Mouse (Mus musculus) embryonic facial prominence, embryonic 13.5 days (tissue): ENCODE measurements around the gene Casz1. TPM values are rescaled to one million over a fixed set of nuclear protein-coding genes. Genes with fewer than 3 reads are reported as not detected.

ENCODE experiments used
- ATAC-seq: fragments of 200-750 bp; cut with Nextera tagmentation; 2 replicates; pipeline ENCODE4 v1.8.0; 2017; ENCODE audit warnings: low read depth; ENCODE audit not compliant: insufficient number of reproducible peaks, insufficient read depth, low FRiP score, low TSS enrichment
- H3K27ac ChIP-seq: fragments of 300-500 bp; sonication (generic); 2 replicates; pipeline ENCODE4 v1.5.1; 2015; ENCODE audit warnings: moderate library complexity, mild to moderate bottlenecking, inconsistent platforms
- H3K27me3 ChIP-seq: fragments of 300-500 bp; sonication (generic); 2 replicates; pipeline ENCODE4 v1.6.1; 2015; ENCODE audit warnings: mild to moderate bottlenecking, inconsistent platforms
- H3K36me3 ChIP-seq: fragments of 300-500 bp; sonication (generic); 2 replicates; pipeline ENCODE4 v1.6.1; 2015; ENCODE audit warnings: mild to moderate bottlenecking, inconsistent platforms
- H3K4me1 ChIP-seq: fragments of 300-500 bp; sonication (generic); 2 replicates; pipeline ENCODE4 v1.6.1; 2015; ENCODE audit warnings: inconsistent platforms
- H3K4me2 ChIP-seq: fragments of 300-500 bp; sonication (generic); 2 replicates; pipeline ENCODE4 v1.6.1; 2015; ENCODE audit warnings: moderate library complexity, mild to moderate bottlenecking, inconsistent platforms
- H3K4me3 ChIP-seq: fragments of 300-500 bp; sonication (generic); 2 replicates; pipeline ENCODE4 v1.5.1; 2015; ENCODE audit warnings: mild to moderate bottlenecking, inconsistent platforms
- H3K9ac ChIP-seq: fragments of 300-500 bp; sonication (generic); 2 replicates; pipeline ENCODE4 v1.6.1; 2015; ENCODE audit warnings: mild to moderate bottlenecking, inconsistent platforms
- H3K9me3 ChIP-seq: fragments of 300-500 bp; sonication (generic); 2 replicates; pipeline ENCODE4 v1.6.1; 2016; ENCODE audit warnings: inconsistent platforms
- WGBS: fragments of 180-500 bp; shearing (Covaris S2); methylation state at CpG from one replicate; pipeline ENCODE4 v1.1.7; 2015; ENCODE audit warnings: mixed read lengths; 5-methylcytosine and 5-hydroxymethylcytosine counted together
- polyA plus RNA-seq: library from polyadenylated mRNA; unstranded; fragments of >200 nt; fragmentation: Nextera tagmentation; extraction: Ambion mirVana; gene quantifications from 2 replicates; pipeline ENCODE4 v1.2.1, GENCODE M21; 2015

Casz1 gene
- polyA plus RNA-seq, 1 experiment from 2014 or later, result 4.2 TPM

GRCm38 (mm10) chr4:148818161-148818560 lies 13.9 kb downstream of the Casz1 start:
- WGBS, result 94% methylated on average over 12 of the region's 12 CpGs
- peaks cover 53% of the 10 kb centered on the region for H3K27me3 ChIP-seq
- no peak overlapping the region for H3K27ac ChIP-seq
- no peak overlapping the region for H3K4me3 ChIP-seq
- no peak overlapping the region for H3K4me2 ChIP-seq
- ATAC-seq, result no peak
- peaks cover 15% of the 10 kb centered on the region for H3K4me1 ChIP-seq
- H3K9me3 ChIP-seq, result 0 out of 2 replicates have a peak, but pooled peaks cover 3% of the 10 kb centered on the region
- no peaks in the 10 kb centered on the region for H3K36me3 ChIP-seq
- no peak overlapping the region for H3K9ac ChIP-seq

- no peak overlapping the region for H3K27ac ChIP-seq
These were observed 15.9 kb downstream of the Casz1 start for GRCm38 (mm10) chr4:148820171-148820570.

GRCm38 (mm10) chr4:148823281-148823680 lies 19.1 kb downstream of the Casz1 start:
- H3K9ac ChIP-seq, result no peak overlapping the region
- ATAC-seq, result no peak
- H3K4me3 ChIP-seq, result no peak overlapping the region
- H3K27ac ChIP-seq, result no peak overlapping the region
- WGBS, result 73% methylated on average over 8 of the region's 8 CpGs
- H3K9me3 ChIP-seq, result 0 out of 2 replicates have a peak, but pooled peaks cover 3% of the 10 kb centered on the region
- peaks cover 11% of the 10 kb centered on the region for H3K4me1 ChIP-seq
- H3K36me3 ChIP-seq, result no peaks in the 10 kb centered on the region
- H3K27me3 ChIP-seq, result peaks cover 36% of the 10 kb centered on the region
- no peak overlapping the region for H3K4me2 ChIP-seq

More at GRCm38 (mm10) chr4:148820171-148820570, 15.9 kb downstream of the Casz1 start:
- Histone ChIP-seq H3K4me3 (no peak overlapping the region), H3K9ac (no peak overlapping the region), H3K36me3 (no peaks in the 10 kb centered on the region), H3K9me3 (0 out of 2 replicates have a peak, but pooled peaks cover 3% of the 10 kb centered on the region), H3K27me3 (peaks cover 44% of the 10 kb centered on the region), H3K4me1 (peaks cover 15% of the 10 kb centered on the region), H3K4me2 (no peak overlapping the region)
- no peak for ATAC-seq
- WGBS, result 56% methylated on average over 13 of the region's 13 CpGs

GRCm38 (mm10) chr4:148830350-148830749 lies 26.1 kb downstream of the Casz1 start:
- H3K27ac ChIP-seq, result no peak overlapping the region
- H3K4me2 ChIP-seq, result no peak overlapping the region
- H3K4me3 ChIP-seq, result no peak overlapping the region
- 55% methylated on average over 7 of the region's 7 CpGs for WGBS
- H3K9ac ChIP-seq, result no peak overlapping the region
- peaks cover 34% of the 10 kb centered on the region for H3K4me1 ChIP-seq
- no peaks in the 10 kb centered on the region for H3K9me3 ChIP-seq
- ATAC-seq, result no peak
- no peaks in the 10 kb centered on the region for H3K36me3 ChIP-seq
- peaks cover 30% of the 10 kb centered on the region for H3K27me3 ChIP-seq

GRCm38 (mm10) chr4:148833245-148833990 lies 29.2 kb downstream of the Casz1 start:
- H3K4me3 ChIP-seq, result no peak overlapping the region
- no peaks in the 10 kb centered on the region for H3K36me3 ChIP-seq
- no peaks in the 10 kb centered on the region for H3K9me3 ChIP-seq
- H3K4me2 ChIP-seq, result no peak overlapping the region
- no peak overlapping the region; the same call in 1 of the 2 replicates for H3K27ac ChIP-seq
- 66% methylated on average over 21 of the region's 21 CpGs for WGBS
- peaks cover 16% of the 10 kb centered on the region; the same call in 1 of the 2 replicates for H3K27me3 ChIP-seq
- peaks cover 45% of the 10 kb centered on the region for H3K4me1 ChIP-seq
- 0 out of 2 replicates have a peak, but pooled peaks have one; percentile 16 for ATAC-seq
- H3K9ac ChIP-seq, result no peak overlapping the region

GRCm38 (mm10) chr4:148836391-148836790 lies 32.2 kb downstream of the Casz1 start:
- Histone ChIP-seq H3K4me1 (peaks cover 45% of the 10 kb centered on the region), H3K4me3 (no peak overlapping the region), H3K27me3 (peaks cover 26% of the 10 kb centered on the region; the same call in 1 of the 2 replicates), H3K9me3 (no peaks in the 10 kb centered on the region), H3K9ac (no peak overlapping the region; the same call in 1 of the 2 replicates), H3K36me3 (no peaks in the 10 kb centered on the region), H3K4me2 (no peak overlapping the region), H3K27ac (peak overlapping the region; percentile 35; the same call in 1 of the 2 replicates)
- 27% methylated on average over 6 of the region's 6 CpGs for WGBS
- ATAC-seq, result no peak

GRCm38 (mm10) chr4:148837046-148837445 lies 32.8 kb downstream of the Casz1 start:
- Histone ChIP-seq H3K4me3 (no peak overlapping the region), H3K4me1 (peaks cover 45% of the 10 kb centered on the region), H3K4me2 (no peak overlapping the region), H3K36me3 (no peaks in the 10 kb centered on the region), H3K27me3 (peaks cover 32% of the 10 kb centered on the region), H3K27ac (peak overlapping the region; percentile 35; the same call in 1 of the 2 replicates), H3K9ac (no peak overlapping the region), H3K9me3 (no peaks in the 10 kb centered on the region)
- 51% methylated on average over 9 of the region's 9 CpGs for WGBS
- ATAC-seq, result no peak

- Histone ChIP-seq H3K27me3 (peaks cover 34% of the 10 kb centered on the region), H3K4me1 (peaks cover 49% of the 10 kb centered on the region), H3K9ac (no peak overlapping the region), H3K27ac (no peak overlapping the region), H3K4me3 (no peak overlapping the region), H3K36me3 (no peaks in the 10 kb centered on the region), H3K4me2 (no peak overlapping the region), H3K9me3 (no peaks in the 10 kb centered on the region)
- 83% methylated on average over 6 of the region's 6 CpGs for WGBS
- ATAC-seq, result no peak
These were observed 33.4 kb downstream of the Casz1 start for GRCm38 (mm10) chr4:148837644-148838043.

GRCm38 (mm10) chr4:148842302-148842701 lies 38.1 kb downstream of the Casz1 start:
- H3K9ac ChIP-seq, result no peak overlapping the region
- WGBS, result 47% methylated on average over 6 of the region's 6 CpGs
- peaks cover 77% of the 10 kb centered on the region for H3K27me3 ChIP-seq
- no peaks in the 10 kb centered on the region for H3K36me3 ChIP-seq
- no peak for ATAC-seq
- H3K9me3 ChIP-seq, result no peaks in the 10 kb centered on the region
- peaks cover 11% of the 10 kb centered on the region for H3K4me1 ChIP-seq
- H3K4me3 ChIP-seq, result no peak overlapping the region
- H3K4me2 ChIP-seq, result no peak overlapping the region
- H3K27ac ChIP-seq, result no peak overlapping the region

GRCm38 (mm10) chr4:148844921-148845320 lies 40.7 kb downstream of the Casz1 start:
- no peak for ATAC-seq
- Histone ChIP-seq H3K4me2 (no peak overlapping the region), H3K27me3 (peaks cover 93% of the 10 kb centered on the region), H3K4me1 (peaks cover 8% of the 10 kb centered on the region; the same call in 1 of the 2 replicates), H3K27ac (no peak overlapping the region), H3K36me3 (no peaks in the 10 kb centered on the region), H3K9me3 (no peaks in the 10 kb centered on the region), H3K4me3 (no peak overlapping the region), H3K9ac (no peak overlapping the region)
- 43% methylated on average over 7 of the region's 7 CpGs for WGBS

GRCm38 (mm10) chr4:148846203-148846602 lies 42.0 kb downstream of the Casz1 start:
- ATAC-seq, result no peak
- peak overlapping the region; percentile 3; the same call in 1 of the 2 replicates for H3K4me2 ChIP-seq
- no peaks in the 10 kb centered on the region for H3K36me3 ChIP-seq
- WGBS, result 66% methylated on average over 9 of the region's 9 CpGs
- H3K27ac ChIP-seq, result no peak overlapping the region
- no peak overlapping the region for H3K4me3 ChIP-seq
- peaks cover 11% of the 10 kb centered on the region for H3K4me1 ChIP-seq
- peaks cover 93% of the 10 kb centered on the region for H3K27me3 ChIP-seq
- H3K9ac ChIP-seq, result no peak overlapping the region
- H3K9me3 ChIP-seq, result no peaks in the 10 kb centered on the region

GRCm38 (mm10) chr4:148846724-148847123 lies 42.5 kb downstream of the Casz1 start:
- Histone ChIP-seq H3K9ac (no peak overlapping the region), H3K4me1 (peaks cover 15% of the 10 kb centered on the region), H3K4me2 (no peak overlapping the region), H3K36me3 (no peaks in the 10 kb centered on the region), H3K4me3 (no peak overlapping the region), H3K27ac (no peak overlapping the region), H3K27me3 (peaks cover 92% of the 10 kb centered on the region), H3K9me3 (no peaks in the 10 kb centered on the region)
- 73% methylated on average over 11 of the region's 11 CpGs for WGBS
- ATAC-seq, result no peak
